Mouse (Mus musculus) liver, adult 2 months (tissue): Measurements from ENCODE around the gene Mettl6. TPM values are rescaled to one million over a fixed set of nuclear protein-coding genes. Genes with fewer than 3 reads are reported as not detected.

ENCODE experiments used
- DNase-seq: peaks from one replicate; pipeline ENCODE4 v3.0.0-alpha.2; 2011; ENCODE audit warnings: low read depth, low spot score; ENCODE audit errors: extremely low read depth
- H3K27ac ChIP-seq: fragments of 200-500 bp; replicated peaks from 2 replicates; pipeline ENCODE4 v1.5.1; 2012; ENCODE audit warnings: low read depth, mild to moderate bottlenecking, control low read depth, inconsistent platforms, low read length; ENCODE audit not compliant: insufficient read depth
- H3K27me3 ChIP-seq: fragments of 200-500 bp; 2 replicates; pipeline ENCODE4 v1.6.1; 2012; ENCODE audit warnings: mild to moderate bottlenecking, moderate library complexity, low read length, inconsistent platforms; ENCODE audit not compliant: control insufficient read depth, insufficient read depth
- H3K36me3 ChIP-seq: fragments of 200-500 bp; 2 replicates; pipeline ENCODE4 v1.6.1; 2012; ENCODE audit warnings: low read length, inconsistent platforms; ENCODE audit not compliant: control insufficient read depth, insufficient read depth
- H3K4me1 ChIP-seq: fragments of 200-500 bp; 2 replicates; pipeline ENCODE4 v1.6.1; 2011; ENCODE audit warnings: low read length; ENCODE audit not compliant: control insufficient read depth, insufficient read depth
- H3K4me3 ChIP-seq: fragments of 200-500 bp; 2 replicates; pipeline ENCODE4 v1.5.1; 2011; ENCODE audit warnings: low read depth, mild to moderate bottlenecking, control low read depth, low read length, moderate library complexity; ENCODE audit not compliant: insufficient read depth
- H3K79me2 ChIP-seq: fragments of 200-500 bp; 2 replicates; pipeline ENCODE4 v1.6.1; 2012; ENCODE audit warnings: inconsistent platforms, mild to moderate bottlenecking, low read length, moderate library complexity; ENCODE audit not compliant: control insufficient read depth, insufficient read depth
- H3K9ac ChIP-seq: fragments of 200-500 bp; 2 replicates; pipeline ENCODE4 v1.6.1; 2012; ENCODE audit warnings: low read depth, mild to moderate bottlenecking, control low read depth, inconsistent platforms, low read length
- CTCF ChIP-seq: fragments of 200-500 bp; IDR thresholded peaks from 2 replicates; pipeline ENCODE4 v1.5.1; 2011; ENCODE audit warnings: low read depth, low read length, control low read depth
- POLR2A ChIP-seq: fragments of 200-500 bp; IDR thresholded peaks from 2 replicates; pipeline ENCODE4 v1.6.1; 2011; ENCODE audit warnings: low read length, control low read depth; ENCODE audit not compliant: insufficient read depth; ENCODE audit errors: extremely low read depth
- WGBS: fragments of 180-500 bp; shearing (Covaris S2); methylation state at CpG from one replicate; pipeline ENCODE4 v1.1.7; 2018; 5-methylcytosine and 5-hydroxymethylcytosine counted together
- polyA plus RNA-seq: library from polyadenylated mRNA; depleted of rRNA; stranded (reverse); fragments of >200 nt; gene quantifications from 2 replicates; pipeline ENCODE4 v1.2.3, GENCODE M21; 2012
- total RNA-seq: library from RNA; depleted of rRNA; stranded (reverse); fragments of >200 nt; gene quantifications from 2 replicates; pipeline ENCODE4 v1.2.3, GENCODE M21; 2014

The Mettl6 gene
- total and polyA plus RNA-seq, 2 experiments = 5.4 to 11.2 TPM

GRCm38 (mm10) chr14:31525040-31525810, 30.4 kb upstream of the Mettl6 start:
- DNase-seq = no peak
- no peak overlapping the region for H3K9ac ChIP-seq
- no peaks in the 10 kb centered on the region for H3K79me2 ChIP-seq
- 92% methylated on average over 7 of the region's 7 CpGs for WGBS
- no peaks in the 10 kb centered on the region for H3K36me3 ChIP-seq
- H3K4me1 ChIP-seq = no peaks in the 10 kb centered on the region
- H3K27ac ChIP-seq = no peak overlapping the region
- no peak overlapping the region for H3K4me3 ChIP-seq
- no peaks in the 10 kb centered on the region for H3K27me3 ChIP-seq
- TF ChIP-seq POLR2A (no peak), CTCF (no peak)

GRCm38 (mm10) chr14:31521318-31521717, 26.5 kb upstream of the Mettl6 start:
- no peak for DNase-seq
- Histone ChIP-seq H3K4me1 (no peaks in the 10 kb centered on the region), H3K27me3 (no peaks in the 10 kb centered on the region), H3K36me3 (no peaks in the 10 kb centered on the region), H3K79me2 (no peaks in the 10 kb centered on the region), H3K9ac (no peak overlapping the region), H3K4me3 (no peak overlapping the region), H3K27ac (no peak overlapping the region)
- 81% methylated on average over 2 of the region's 2 CpGs for WGBS
- no peak for TF ChIP-seq CTCF
- TF ChIP-seq POLR2A = no peak

GRCm38 (mm10) chr14:31519165-31519564, 24.3 kb upstream of the Mettl6 start:
- Histone ChIP-seq H3K36me3 (no peaks in the 10 kb centered on the region), H3K27me3 (no peaks in the 10 kb centered on the region), H3K4me1 (no peaks in the 10 kb centered on the region), H3K9ac (no peak overlapping the region), H3K4me3 (no peak overlapping the region), H3K27ac (no peak overlapping the region), H3K79me2 (no peaks in the 10 kb centered on the region)
- TF ChIP-seq CTCF = peak; percentile 71
- TF ChIP-seq POLR2A = no peak
- 15% methylated on average over 3 of the region's 3 CpGs for WGBS
- peak; percentile 55 for DNase-seq

GRCm38 (mm10) chr14:31515895-31516294, 21.1 kb upstream of the Mettl6 start:
- TF ChIP-seq CTCF (no peak), POLR2A (no peak)
- no peak overlapping the region for H3K4me3 ChIP-seq
- WGBS = 85% methylated on average over 2 of the region's 2 CpGs
- DNase-seq = no peak
- H3K9ac ChIP-seq = no peak overlapping the region
- H3K4me1 ChIP-seq = no peaks in the 10 kb centered on the region
- H3K79me2 ChIP-seq = no peaks in the 10 kb centered on the region
- no peaks in the 10 kb centered on the region for H3K27me3 ChIP-seq
- no peaks in the 10 kb centered on the region for H3K36me3 ChIP-seq
- H3K27ac ChIP-seq = no peak overlapping the region

GRCm38 (mm10) chr14:31510322-31510721, 15.5 kb upstream of the Mettl6 start:
- Histone ChIP-seq H3K27ac (no peak overlapping the region), H3K79me2 (no peaks in the 10 kb centered on the region), H3K27me3 (no peaks in the 10 kb centered on the region), H3K9ac (no peak overlapping the region), H3K36me3 (peaks cover 27% of the 10 kb centered on the region), H3K4me3 (no peak overlapping the region), H3K4me1 (no peaks in the 10 kb centered on the region)
- TF ChIP-seq POLR2A = no peak
- no peak for TF ChIP-seq CTCF
- DNase-seq = no peak
- WGBS = 77% methylated on average over 3 of the region's 3 CpGs

GRCm38 (mm10) chr14:31509911-31510310, 15.1 kb upstream of the Mettl6 start:
- Histone ChIP-seq H3K4me1 (no peaks in the 10 kb centered on the region), H3K36me3 (peaks cover 27% of the 10 kb centered on the region), H3K27me3 (no peaks in the 10 kb centered on the region), H3K79me2 (no peaks in the 10 kb centered on the region), H3K4me3 (no peak overlapping the region), H3K9ac (no peak overlapping the region), H3K27ac (no peak overlapping the region)
- peak; percentile 39 for DNase-seq
- TF ChIP-seq CTCF (no peak), POLR2A (no peak)
- 99% methylated on average over 2 of the region's 2 CpGs for WGBS
